Mouse (Mus musculus) erythroblast, embryonic 14.5 days (primary cell): ENCODE results near the gene Mrpl12.

Source experiments
- GATA1 ChIP-seq: IDR thresholded peaks from 2 replicates; pipeline ENCODE4 v1.6.1; 2012; ENCODE audit warnings: low read length, inconsistent platforms, mixed read lengths
- TAL1 ChIP-seq: IDR thresholded peaks from 3 replicates; pipeline ENCODE4 v1.6.1; 2012; ENCODE audit warnings: low read length, inconsistent platforms, mixed read lengths

DNA sequence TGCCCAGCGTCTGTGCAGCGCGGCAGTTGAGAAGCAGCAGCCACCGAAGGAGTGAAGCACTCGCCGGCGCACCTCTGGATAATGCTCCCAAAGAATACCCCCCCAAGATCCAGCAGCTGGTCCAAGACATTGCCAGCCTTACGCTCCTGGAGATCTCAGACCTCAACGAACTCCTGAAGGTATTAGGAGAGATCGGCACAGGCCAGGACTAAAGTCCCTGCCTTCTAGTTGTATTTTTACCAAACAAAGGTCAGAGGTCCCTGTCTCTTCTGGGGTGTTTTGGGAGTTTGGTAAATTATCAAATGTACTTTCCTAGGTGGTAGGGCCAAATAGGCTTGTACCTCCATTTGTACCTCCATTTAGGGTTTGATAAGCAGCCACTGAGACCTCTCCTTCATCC is 838 bp downstream of the Mrpl12 start:
- no peak for TF ChIP-seq GATA1
- TF ChIP-seq TAL1 = no peak
